Mouse (Mus musculus): ENCODE results near the gene Mrps10.
A peak's percentile ranks its signal among the peaks of the same experiment; 100 is the strongest.

Gene Mrps10

GRCm38 (mm10) chr17:47368401-47369086 lies at the start of gene Mrps10:
Mrps10 (plus strand) TSS chr17:47368887.
- peak; percentile 83 for DNase-seq

DNA sequence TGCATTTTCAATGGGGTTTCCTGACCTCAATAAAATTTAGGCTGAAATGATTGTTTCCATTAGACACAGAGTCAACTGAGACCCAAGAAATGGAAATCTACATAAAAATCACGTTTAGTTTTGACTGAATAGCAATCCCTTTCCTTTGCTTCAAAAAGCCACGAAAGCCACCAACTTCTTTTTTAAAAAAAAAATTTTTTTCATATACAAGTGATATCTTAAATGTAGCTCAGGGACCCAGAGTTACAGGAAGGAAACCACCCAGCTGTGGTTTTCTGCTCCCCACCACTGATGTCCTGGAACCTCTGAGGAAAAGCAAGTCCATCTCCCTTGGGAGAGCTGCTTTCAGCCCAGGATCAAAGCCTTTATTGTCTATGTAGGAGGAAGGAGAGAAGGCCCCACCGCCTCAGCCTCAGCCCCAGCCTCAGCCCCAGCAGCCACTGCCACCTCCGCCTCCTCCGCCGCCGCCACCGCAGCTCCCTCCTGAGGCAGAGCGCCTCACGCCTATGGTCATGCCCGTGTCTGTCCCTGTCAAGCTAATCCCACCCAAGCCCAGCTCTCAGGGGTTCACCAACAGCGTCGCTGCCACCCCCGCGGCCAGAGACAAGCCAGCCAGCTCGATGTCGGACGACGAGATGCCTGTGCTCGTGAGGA lies 49.6 kb upstream of the Mrps10 start:
- no peak for DNase-seq

- DNase-seq = no peak
Observed at GRCm38 (mm10) chr17:47319761-47320160, 48.9 kb upstream of the Mrps10 start.

DNA sequence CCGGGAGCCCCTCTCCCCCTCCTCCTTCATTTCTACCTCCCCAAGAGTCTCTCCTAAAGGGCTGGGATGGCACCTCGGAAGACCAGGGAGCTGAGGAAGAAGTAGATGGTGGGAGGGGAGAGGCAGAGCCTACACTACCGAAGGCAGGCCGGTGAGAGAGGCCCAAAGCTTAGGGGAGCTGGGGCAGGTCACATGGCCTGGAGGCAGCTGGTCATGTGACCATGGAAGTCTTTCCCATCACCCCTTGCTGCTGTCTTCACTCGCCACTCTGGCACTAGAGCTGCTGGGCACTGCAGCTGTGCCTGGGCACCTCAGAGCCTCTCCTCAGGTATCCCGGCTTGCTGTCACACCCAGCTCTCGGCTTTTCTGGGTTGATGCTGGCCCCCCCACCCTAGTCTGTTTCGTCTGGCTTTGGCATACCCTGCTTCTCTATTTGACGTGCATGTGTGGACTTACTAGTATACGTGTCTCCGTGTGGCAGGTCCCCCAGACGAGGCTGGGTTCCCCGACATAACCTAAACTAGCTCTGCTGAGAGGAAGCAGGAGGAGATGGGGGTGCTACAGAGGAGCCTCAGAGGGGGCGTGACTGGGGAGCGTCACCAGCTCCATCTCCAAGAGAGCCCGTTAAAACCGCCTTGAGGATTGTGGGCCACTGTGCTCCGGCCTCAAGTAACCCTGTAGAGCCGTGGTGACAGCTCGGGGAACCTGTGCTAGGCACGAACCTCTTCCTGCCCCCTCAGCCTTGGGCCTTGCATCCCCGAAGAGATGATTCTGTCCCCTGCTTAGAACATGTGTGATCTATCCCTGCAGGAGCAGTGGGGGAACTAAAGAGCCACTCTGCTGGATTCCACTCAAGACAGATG lies 46.3 kb upstream of the Mrps10 start:
- DNase-seq = no peak

GRCm38 (mm10) chr17:47322991-47323295 lies 45.7 kb upstream of the Mrps10 start:
- no peak for DNase-seq

DNA sequence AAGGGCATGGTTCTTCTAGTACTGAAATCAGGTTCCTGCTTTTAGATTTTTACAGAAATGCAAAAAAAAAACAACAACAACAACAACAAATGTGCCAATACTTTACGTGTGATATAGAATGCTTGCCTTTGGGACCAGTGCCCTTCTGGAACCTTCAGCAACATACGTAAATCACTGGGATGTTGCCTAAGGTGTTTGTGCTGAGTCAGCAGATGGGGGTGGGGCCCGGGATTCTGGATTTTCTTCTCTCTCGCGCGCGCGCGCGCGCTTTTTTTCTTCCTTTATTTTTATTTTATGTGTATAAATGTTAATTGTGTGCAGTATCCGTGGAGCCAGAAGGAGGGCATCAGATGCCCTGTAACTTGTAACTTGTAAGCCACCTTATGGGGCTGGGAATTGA lies 41.1 kb upstream of the Mrps10 start:
- no peak for DNase-seq

DNA sequence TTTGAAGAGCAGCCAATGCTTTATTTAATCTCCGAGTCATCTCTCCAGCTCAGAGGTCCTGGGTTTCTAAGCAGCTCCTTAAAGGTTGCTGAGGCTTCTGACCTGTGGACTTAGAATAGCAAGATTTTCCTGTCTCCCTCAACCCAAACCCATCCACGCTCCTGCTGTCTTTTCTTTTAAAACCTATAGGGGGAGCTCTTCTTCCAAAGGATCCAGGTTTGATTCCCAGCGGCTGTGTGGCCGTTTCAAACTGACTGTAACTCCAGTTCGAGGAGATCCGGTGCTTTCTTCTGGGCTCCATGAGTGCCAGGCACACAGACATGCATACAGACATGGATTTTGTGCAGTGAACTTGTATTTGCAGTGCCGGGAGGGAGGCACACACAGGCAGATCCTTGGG lies 40.7 kb upstream of the Mrps10 start:
- DNase-seq = no peak

DNA sequence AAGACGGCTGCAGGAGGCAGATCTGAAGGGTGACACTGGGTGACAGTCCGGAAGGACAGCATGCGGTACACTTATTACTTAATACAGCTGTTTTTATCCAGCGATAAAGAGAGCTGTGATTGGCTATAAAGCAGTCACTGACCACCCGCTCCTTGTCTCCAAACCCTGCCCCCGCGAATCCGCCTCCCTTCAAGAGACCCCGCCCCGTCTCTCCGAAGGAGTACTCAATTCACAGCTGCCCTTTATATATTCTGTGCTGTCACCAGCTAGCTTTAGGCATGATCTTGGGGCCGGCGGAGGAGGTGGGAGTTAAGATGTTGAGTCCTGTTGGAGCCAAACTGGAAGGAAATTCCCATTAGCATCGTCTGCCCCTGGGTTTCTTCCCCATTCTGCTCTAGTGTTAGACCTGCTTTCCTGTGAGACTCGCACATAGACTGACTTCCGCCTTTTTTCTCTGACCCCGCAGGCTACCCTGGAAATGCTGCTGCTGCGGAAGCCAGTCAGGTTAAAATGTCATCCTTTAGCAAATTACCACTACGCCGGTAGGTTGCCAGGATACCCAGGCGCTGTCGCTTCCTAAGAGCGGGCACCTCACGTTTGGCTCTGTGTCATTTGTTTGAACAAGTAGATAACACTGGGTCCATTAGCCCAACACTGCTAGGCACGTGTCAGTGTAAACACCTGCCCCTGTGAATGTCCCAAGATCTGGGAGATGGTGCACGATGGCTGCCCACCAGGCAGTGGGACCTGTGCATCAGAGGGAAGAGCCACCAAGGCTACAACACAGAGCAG lies 39.9 kb upstream of the Mrps10 start:
- no peak for DNase-seq

- no peak for DNase-seq
Observed at GRCm38 (mm10) chr17:47330616-47331015, 38.1 kb upstream of the Mrps10 start.

DNA sequence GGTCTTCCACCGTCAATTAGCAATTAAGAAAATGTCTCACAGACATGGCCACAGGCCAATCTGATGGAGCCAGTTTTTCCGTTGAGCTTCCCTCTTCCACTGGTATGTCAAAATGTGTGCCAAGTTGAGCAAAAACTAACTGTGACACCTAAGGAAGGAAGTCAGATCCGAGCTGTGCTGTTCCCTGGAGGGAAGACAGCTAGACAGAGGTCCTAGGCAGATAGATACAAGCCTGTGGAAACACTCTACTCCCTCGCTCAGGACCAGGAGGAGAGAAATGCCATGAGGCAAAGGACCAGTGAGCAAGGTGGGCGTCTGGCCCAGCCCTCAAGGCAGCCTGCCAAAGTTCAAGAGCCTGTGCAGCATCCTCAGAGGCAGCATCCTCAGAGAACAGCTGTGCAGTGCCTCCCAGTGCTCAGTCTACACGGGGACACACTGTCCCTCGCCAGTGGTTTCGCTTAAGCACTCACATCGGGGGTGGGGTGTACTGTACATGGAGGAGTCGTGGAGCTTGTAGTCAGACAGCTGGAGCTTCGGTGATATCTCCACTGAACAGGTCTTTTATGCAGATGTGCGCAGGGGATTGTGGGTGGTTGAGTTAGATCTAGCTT lies 36.6 kb upstream of the Mrps10 start:
- peak; percentile 34 for DNase-seq

DNA sequence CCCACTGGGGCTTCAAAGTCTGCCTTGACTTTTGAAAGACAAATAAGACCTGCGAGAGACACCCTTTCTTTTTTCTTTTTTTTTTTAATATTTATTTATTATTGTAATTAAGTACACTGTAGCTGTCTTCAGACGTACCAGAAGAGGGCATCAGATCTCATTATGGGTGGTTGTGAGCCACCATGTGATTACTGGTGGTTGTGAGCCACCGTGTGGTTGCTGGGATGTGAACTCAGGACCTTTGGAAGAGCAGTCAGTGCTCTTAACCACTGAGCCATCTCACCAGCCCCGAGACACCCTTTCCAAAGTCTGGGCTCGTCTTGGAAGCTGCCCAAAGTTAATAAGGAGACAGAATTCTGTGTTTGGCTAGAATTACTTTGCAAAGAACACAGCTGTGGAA lies 36.0 kb upstream of the Mrps10 start:
- DNase-seq = peak; percentile 15

DNA sequence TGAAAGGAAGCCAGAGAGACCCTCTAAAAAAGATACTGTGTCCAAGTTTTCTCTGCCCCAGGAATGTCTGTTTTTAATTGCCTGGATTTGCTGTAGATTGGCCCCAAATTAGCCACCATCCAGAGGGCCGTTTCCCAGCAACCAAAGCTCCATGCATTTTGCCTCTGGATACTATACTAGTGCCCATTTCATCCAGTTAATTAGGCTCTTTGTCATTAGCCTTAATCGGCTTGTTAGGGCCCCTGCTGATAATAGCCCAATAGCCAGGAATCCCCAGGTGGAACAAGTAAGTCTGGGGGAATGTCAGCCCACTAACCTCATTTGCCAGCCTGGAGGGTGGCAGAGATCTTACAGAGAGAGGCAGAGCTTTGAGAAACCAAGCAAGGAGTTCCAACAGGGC lies 35.3 kb upstream of the Mrps10 start:
- no peak for DNase-seq

GRCm38 (mm10) chr17:47343121-47343520 lies 25.6 kb upstream of the Mrps10 start:
- DNase-seq = no peak

DNA sequence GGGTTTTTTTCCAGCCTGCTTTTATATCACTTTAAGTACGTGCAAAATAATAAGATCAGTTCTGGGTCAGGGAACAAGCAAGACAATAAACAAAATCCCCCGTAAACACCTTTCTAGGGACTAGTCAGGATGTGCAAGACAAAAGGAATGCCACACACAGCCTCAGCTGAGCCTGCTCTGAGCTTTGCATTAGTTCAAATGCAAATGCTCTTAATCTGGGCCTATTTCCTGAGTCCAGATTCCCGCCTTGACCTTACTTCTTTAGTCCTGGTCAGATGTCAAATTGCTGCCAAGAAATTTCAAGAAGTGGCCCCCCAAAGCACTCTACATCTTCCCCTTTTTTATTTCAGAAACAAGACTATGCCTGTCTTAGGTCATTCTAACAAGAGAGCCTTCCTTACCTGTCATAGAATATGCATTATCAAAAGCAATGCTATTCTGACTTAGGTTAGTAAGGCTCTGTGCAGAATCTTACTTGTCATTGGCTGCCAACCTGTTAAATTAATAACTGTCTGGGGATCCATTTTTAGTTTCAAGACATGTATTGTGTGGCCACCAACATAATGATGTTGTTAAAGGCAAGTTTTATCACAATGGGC lies 18.9 kb upstream of the Mrps10 start:
- no peak for DNase-seq

DNA sequence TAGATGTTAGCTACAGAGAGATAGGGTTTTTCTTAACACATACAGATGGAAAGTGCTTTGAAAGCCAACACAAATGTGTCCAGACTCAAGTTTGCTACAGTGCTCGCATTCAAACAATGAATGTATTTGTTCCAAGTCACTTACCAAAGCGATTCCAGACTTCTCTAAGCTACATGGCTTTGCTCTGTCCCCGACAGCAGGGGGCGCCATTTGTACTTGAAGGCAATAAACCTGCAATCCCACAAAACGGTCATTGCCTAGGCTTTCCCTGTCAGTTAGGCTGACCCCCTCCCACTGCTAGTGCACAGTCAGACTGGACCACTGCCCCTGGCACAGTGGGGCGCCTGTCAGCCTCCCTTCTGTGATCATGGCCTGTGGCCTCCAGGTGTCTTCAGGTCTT lies 8.7 kb upstream of the Mrps10 start:
- DNase-seq = peak; percentile 53

DNA sequence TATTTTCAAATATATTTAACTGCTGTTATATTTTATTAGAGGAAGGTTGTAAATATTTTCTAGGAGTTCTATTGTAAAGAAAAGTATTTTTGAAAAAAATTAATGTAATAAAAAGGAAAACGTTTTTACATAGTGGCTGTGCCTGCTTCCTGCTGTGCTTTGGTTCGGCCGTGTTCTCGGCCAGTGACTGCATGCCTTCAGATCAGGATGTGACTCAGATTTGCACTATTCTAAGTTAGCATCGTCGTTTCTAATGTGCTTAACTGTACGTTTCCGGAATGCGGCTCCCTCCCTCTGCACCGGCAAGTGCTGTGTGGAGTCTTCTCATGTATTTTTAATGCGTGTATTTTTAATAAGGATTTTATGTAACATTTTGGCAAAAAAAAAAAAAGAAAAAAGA lies 7.3 kb upstream of the Mrps10 start:
- no peak for DNase-seq

- DNase-seq = no peak
Observed at GRCm38 (mm10) chr17:47369087-47369443, 378 bp downstream of the Mrps10 start.

GRCm38 (mm10) chr17:47371451-47371850 lies 2.8 kb downstream of the Mrps10 start:
- peak; percentile 67 for DNase-seq

DNA sequence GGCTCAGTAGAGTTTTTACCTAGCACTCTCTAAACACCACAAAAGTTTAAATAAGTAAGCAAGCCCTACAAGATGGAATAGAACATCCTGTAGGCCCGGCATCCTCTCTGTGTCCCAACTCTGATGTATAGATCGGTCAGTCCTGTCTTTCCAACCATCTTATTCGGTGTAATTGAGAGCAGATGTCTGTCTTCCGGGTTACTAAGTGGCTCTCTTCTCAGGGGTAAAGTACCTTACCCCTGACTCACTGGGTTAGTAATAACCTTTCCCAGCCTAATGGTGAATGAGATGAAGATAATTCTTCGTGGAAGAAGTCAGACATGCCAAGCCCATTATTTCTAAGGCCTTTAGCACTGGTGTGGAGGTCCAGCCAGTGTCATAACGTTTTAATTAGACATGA lies 5.3 kb downstream of the Mrps10 start:
- no peak for DNase-seq

DNA sequence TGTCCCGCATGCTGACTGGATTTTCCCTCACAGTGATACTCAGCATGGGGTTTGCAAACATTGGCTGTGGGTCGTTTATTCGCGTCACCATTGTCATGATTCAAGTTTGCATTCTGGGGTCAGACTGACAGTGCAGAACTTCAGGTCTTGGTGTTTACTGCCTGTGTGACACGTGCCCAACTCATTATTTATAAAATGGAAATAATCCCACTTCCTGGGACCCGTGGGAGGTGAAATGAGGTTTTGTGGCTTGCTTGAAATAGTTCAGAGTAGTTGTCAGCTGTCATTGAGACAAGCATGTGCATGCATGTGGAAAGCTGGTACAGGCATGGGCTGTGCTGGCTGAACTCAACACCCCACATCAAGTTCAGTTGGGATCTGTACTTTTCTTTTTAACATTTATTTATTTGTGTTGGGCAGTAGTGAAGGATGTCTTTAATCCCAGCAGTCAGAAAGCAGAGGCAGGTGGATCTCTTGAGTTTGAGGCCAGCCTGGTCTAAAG lies 8.1 kb downstream of the Mrps10 start:
- no peak for DNase-seq

GRCm38 (mm10) chr17:47378133-47378532 lies 9.4 kb downstream of the Mrps10 start:
- DNase-seq = no peak

DNA sequence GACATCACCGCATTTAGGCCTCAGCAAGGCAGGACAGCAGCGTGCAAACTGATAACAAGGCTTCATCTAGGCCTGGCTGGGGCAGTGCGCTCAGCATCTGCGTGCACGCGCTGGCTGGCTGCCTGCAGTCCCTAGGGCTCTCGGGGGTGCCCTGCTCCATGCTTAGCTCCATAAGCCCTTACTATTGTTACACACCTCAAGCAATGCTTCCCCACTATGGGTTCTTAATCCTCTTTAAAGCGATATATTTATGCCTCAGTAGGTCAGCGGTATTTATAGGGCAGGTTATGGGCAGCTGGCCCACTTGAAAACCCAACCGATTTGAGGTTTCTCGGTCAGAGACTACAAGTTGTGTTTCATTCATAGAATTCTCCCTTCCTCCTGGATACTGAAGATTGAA lies 13.2 kb downstream of the Mrps10 start:
- DNase-seq = no peak
